Mouse (Mus musculus) kidney, postnatal 14 days (tissue): Measurements from ENCODE around the gene Stxbp6.

Source experiments
- DNase-seq: peaks from one replicate; pipeline ENCODE4 v3.0.0; 2022; ENCODE audit warnings: mixed read lengths

Stxbp6 gene

GRCm38 (mm10) chr12:44992847-44993246 is 81.7 kb downstream of the Stxbp6 start:
- no peak for DNase-seq

GRCm38 (mm10) chr12:44990379-44990778 is 84.1 kb downstream of the Stxbp6 start:
- DNase-seq, result no peak

GRCm38 (mm10) chr12:44989011-44989410 is 85.5 kb downstream of the Stxbp6 start:
- DNase-seq, result no peak

- no peak for DNase-seq
Observed at GRCm38 (mm10) chr12:44987762-44988161, 86.7 kb downstream of the Stxbp6 start.

- no peak for DNase-seq
Observed at GRCm38 (mm10) chr12:44979316-44979848, 95.1 kb downstream of the Stxbp6 start.

GRCm38 (mm10) chr12:44975266-44975665 is 99.2 kb downstream of the Stxbp6 start:
- DNase-seq, result no peak

- DNase-seq, result no peak
Observed at GRCm38 (mm10) chr12:44971477-44971876, 103.0 kb downstream of the Stxbp6 start.

- DNase-seq, result no peak
Observed at GRCm38 (mm10) chr12:44967448-44967847, 107.1 kb downstream of the Stxbp6 start.

GRCm38 (mm10) chr12:44957474-44957873 is 117.0 kb downstream of the Stxbp6 start:
- DNase-seq, result no peak

GRCm38 (mm10) chr12:44953121-44953520 is 121.4 kb downstream of the Stxbp6 start:
- DNase-seq, result no peak

- no peak for DNase-seq
Observed at GRCm38 (mm10) chr12:44952072-44952471, 122.4 kb downstream of the Stxbp6 start.

GRCm38 (mm10) chr12:44950559-44950958 is 124.0 kb downstream of the Stxbp6 start:
- DNase-seq, result no peak

- DNase-seq, result no peak
Observed at GRCm38 (mm10) chr12:44947823-44948222, 126.7 kb downstream of the Stxbp6 start.

GRCm38 (mm10) chr12:44940325-44940724 is 134.2 kb downstream of the Stxbp6 start:
- no peak for DNase-seq

GRCm38 (mm10) chr12:44939106-44939505 is 135.4 kb downstream of the Stxbp6 start:
- DNase-seq, result peak; percentile 8

- no peak for DNase-seq
Observed at GRCm38 (mm10) chr12:44932954-44933353, 141.6 kb downstream of the Stxbp6 start.

- peak; percentile 20 for DNase-seq
Observed at GRCm38 (mm10) chr12:44931716-44932115, 142.8 kb downstream of the Stxbp6 start.

- peak; percentile 54 for DNase-seq
Observed at GRCm38 (mm10) chr12:44928456-44928855, 146.1 kb downstream of the Stxbp6 start.

- no peak for DNase-seq
Observed at GRCm38 (mm10) chr12:44925901-44926300, 148.6 kb downstream of the Stxbp6 start.

- DNase-seq, result no peak
Observed at GRCm38 (mm10) chr12:44923273-44923672, 151.2 kb downstream of the Stxbp6 start.

- DNase-seq, result no peak
Observed at GRCm38 (mm10) chr12:44922241-44922640, 152.3 kb downstream of the Stxbp6 start.

GRCm38 (mm10) chr12:44919613-44920012 is 154.9 kb downstream of the Stxbp6 start:
- DNase-seq, result no peak

- no peak for DNase-seq
Observed at GRCm38 (mm10) chr12:44918929-44919328, 155.6 kb downstream of the Stxbp6 start.

GRCm38 (mm10) chr12:44913854-44914253 is 160.7 kb downstream of the Stxbp6 start:
- DNase-seq, result no peak

GRCm38 (mm10) chr12:44908028-44908702 is 166.3 kb downstream of the Stxbp6 start:
- DNase-seq, result no peak
